Mouse (Mus musculus) MEL (cell line): Measurements from ENCODE around the gene Col25a1. TPM values are rescaled to one million over a fixed set of nuclear protein-coding genes. Genes with fewer than 3 reads are reported as not detected.

ENCODE experiments used
- DNase-seq: peaks from one replicate; pipeline ENCODE4 v3.0.0; 2011; ENCODE audit warnings: low read depth, low spot score
- H3K27ac ChIP-seq: 2 replicates; pipeline ENCODE4 v1.5.1; 2012; ENCODE audit warnings: low read depth, mild to moderate bottlenecking, control low read depth, low read length, moderate library complexity; ENCODE audit not compliant: control insufficient read depth
- H3K27me3 ChIP-seq, 2 experiments: fragments of 150-350 bp in 1 of 2; sonication (generic) in 1 of 2; 2 replicates each; pipeline ENCODE4 v1.6.1; 2012; ENCODE audit warnings: low read length in 2 of 2, mild to moderate bottlenecking in 2 of 2, improper control_type of control experiment in 1 of 2, moderate library complexity in 1 of 2; ENCODE audit not compliant: insufficient read depth in 2 of 2, control insufficient read depth in 1 of 2
- H3K36me3 ChIP-seq, 2 experiments: 2 replicates each; pipeline ENCODE4 v1.6.1; 2012 to 2014; ENCODE audit warnings: low read length in 2 of 2, improper control_type of control experiment in 1 of 2, inconsistent platforms in 1 of 2, mild to moderate bottlenecking in 1 of 2; ENCODE audit not compliant: insufficient read depth in 2 of 2, control insufficient read depth in 1 of 2
- H3K4me1 ChIP-seq, 2 experiments: fragments of 150-350 bp in 1 of 2; sonication (generic) in 1 of 2; 2 replicates each; pipeline ENCODE4 v1.6.1; 2012; ENCODE audit warnings: low read length in 2 of 2, improper control_type of control experiment in 1 of 2, mild to moderate bottlenecking in 1 of 2; ENCODE audit not compliant: insufficient read depth in 2 of 2, control insufficient read depth in 1 of 2
- H3K4me3 ChIP-seq, 2 experiments: fragments of 150-350 bp in 1 of 2; sonication (generic) in 1 of 2; 2 replicates each; pipeline ENCODE4 v1.5.1; 2012; ENCODE audit warnings: low read depth in 2 of 2, low read length in 2 of 2, mild to moderate bottlenecking in 2 of 2, moderate library complexity in 2 of 2, control low read depth in 1 of 2, improper control_type of control experiment in 1 of 2; ENCODE audit not compliant: control insufficient read depth in 1 of 2, insufficient read depth in 1 of 2
- H3K79me2 ChIP-seq: 2 replicates; pipeline ENCODE4 v1.6.1; 2012; ENCODE audit warnings: mild to moderate bottlenecking, low read length, moderate library complexity; ENCODE audit not compliant: control insufficient read depth, poor library complexity, insufficient read depth
- H3K9ac ChIP-seq: 2 replicates; pipeline ENCODE4 v1.6.1; 2012; ENCODE audit warnings: low read depth, mild to moderate bottlenecking, control low read depth, low read length, moderate library complexity; ENCODE audit not compliant: control insufficient read depth, poor library complexity, severe bottlenecking
- H3K9me3 ChIP-seq: fragments of 150-350 bp; sonication (generic); replicated peaks from 2 replicates; pipeline ENCODE4 v1.6.1; 2012; ENCODE audit warnings: mild to moderate bottlenecking, low read length, improper control_type of control experiment, moderate library complexity; ENCODE audit not compliant: insufficient read depth
- BHLHE40 ChIP-seq: IDR thresholded peaks from 2 replicates; pipeline ENCODE4 v1.6.1; 2012; ENCODE audit warnings: low read depth, mild to moderate bottlenecking, inconsistent platforms, low read length, improper control_type of control experiment, borderline replicate concordance
- CTCF ChIP-seq, 3 experiments: IDR thresholded peaks in 2 of 3; conservative IDR thresholded peaks in 1 of 3; 2 replicates each; pipeline ENCODE4 v1.5.1; 2011 to 2012; ENCODE audit warnings: low read length in 3 of 3, low read depth in 2 of 3, mild to moderate bottlenecking in 2 of 3, improper control_type of control experiment in 1 of 3, inconsistent platforms in 1 of 3, mixed read lengths in 1 of 3, moderate library complexity in 1 of 3; ENCODE audit not compliant: control insufficient read depth in 1 of 3, insufficient read depth in 1 of 3, poor library complexity in 1 of 3, severe bottlenecking in 1 of 3
- E2F4 ChIP-seq: IDR thresholded peaks from 2 replicates; pipeline ENCODE4 v1.6.1; 2011; ENCODE audit warnings: low read depth, low read length, improper control_type of control experiment, borderline replicate concordance
- ELF1 ChIP-seq: IDR thresholded peaks from 2 replicates; pipeline ENCODE4 v1.6.1; 2014; ENCODE audit warnings: low read depth, mild to moderate bottlenecking, inconsistent platforms, low read length, improper control_type of control experiment, moderate library complexity
- ETS1 ChIP-seq: IDR thresholded peaks from 2 replicates; pipeline ENCODE4 v1.6.1; 2012; ENCODE audit warnings: low read depth, mild to moderate bottlenecking, inconsistent platforms, low read length, improper control_type of control experiment, moderate library complexity
- GABPA ChIP-seq: IDR thresholded peaks from 2 replicates; pipeline ENCODE4 v1.6.1; 2012; ENCODE audit warnings: low read depth, mild to moderate bottlenecking, inconsistent platforms, low read length, improper control_type of control experiment, moderate library complexity
- HCFC1 ChIP-seq: IDR thresholded peaks from 2 replicates; pipeline ENCODE4 v1.6.1; 2012; ENCODE audit warnings: low read depth, mild to moderate bottlenecking, inconsistent platforms, low read length, improper control_type of control experiment, moderate library complexity
- JUND ChIP-seq: IDR thresholded peaks from 2 replicates; pipeline ENCODE4 v1.6.1; 2011; ENCODE audit warnings: low read depth, mild to moderate bottlenecking, improper control_type of control experiment, low read length
- MAFK ChIP-seq: IDR thresholded peaks from 2 replicates; pipeline ENCODE4 v1.6.1; 2011; ENCODE audit warnings: low read depth, mild to moderate bottlenecking, low read length, improper control_type of control experiment, borderline replicate concordance
- MAZ ChIP-seq: IDR thresholded peaks from 2 replicates; pipeline ENCODE4 v1.6.1; 2012; ENCODE audit warnings: low read depth, mild to moderate bottlenecking, inconsistent platforms, low read length, improper control_type of control experiment
- MEF2A ChIP-seq: IDR thresholded peaks from 2 replicates; pipeline ENCODE4 v1.6.1; 2014; ENCODE audit warnings: low read depth, mild to moderate bottlenecking, inconsistent platforms, low read length, improper control_type of control experiment; ENCODE audit not compliant: poor library complexity, insufficient replicate concordance, severe bottlenecking; ENCODE audit errors: extremely low read depth
- MYB ChIP-seq: IDR thresholded peaks from 2 replicates; pipeline ENCODE4 v1.6.1; 2011; ENCODE audit warnings: mild to moderate bottlenecking, low read depth, low read length, improper control_type of control experiment
- MYC ChIP-seq: IDR thresholded peaks from 2 replicates; pipeline ENCODE4 v1.6.1; 2011; ENCODE audit warnings: low read depth, mild to moderate bottlenecking, low read length, improper control_type of control experiment, moderate library complexity
- NELFE ChIP-seq: IDR thresholded peaks from 2 replicates; pipeline ENCODE4 v1.6.1; 2011; ENCODE audit warnings: low read depth, low read length, improper control_type of control experiment
- POLR2A ChIP-seq, 2 experiments: IDR thresholded peaks; 2 replicates each; pipeline ENCODE4 v1.6.1; 2011 to 2012; ENCODE audit warnings: low read length in 2 of 2, mild to moderate bottlenecking in 2 of 2, control low read depth in 1 of 2, improper control_type of control experiment in 1 of 2, low read depth in 1 of 2, moderate library complexity in 1 of 2; ENCODE audit not compliant: control insufficient read depth in 1 of 2, insufficient read depth in 1 of 2, poor library complexity in 1 of 2
- POLR2AphosphoS5 ChIP-seq: IDR thresholded peaks from 2 replicates; pipeline ENCODE4 v1.6.1; 2012; ENCODE audit warnings: low read depth, borderline replicate concordance, mild to moderate bottlenecking, inconsistent platforms, low read length, moderate library complexity, mixed read lengths
- RAD21 ChIP-seq: IDR thresholded peaks from 2 replicates; pipeline ENCODE4 v1.6.1; 2011; ENCODE audit warnings: mild to moderate bottlenecking, low read depth, low read length, improper control_type of control experiment
- TAL1 ChIP-seq: IDR thresholded peaks from 2 replicates; pipeline ENCODE4 v1.6.1; 2012; ENCODE audit warnings: mild to moderate bottlenecking, inconsistent platforms, low read length, moderate library complexity, mixed read lengths
- USF2 ChIP-seq, 2 experiments: IDR thresholded peaks; 2 replicates each; pipeline ENCODE4 v1.6.1; 2011 to 2012; ENCODE audit warnings: improper control_type of control experiment in 2 of 2, low read length in 2 of 2, borderline replicate concordance in 1 of 2, inconsistent platforms in 1 of 2, low read depth in 1 of 2, mild to moderate bottlenecking in 1 of 2; ENCODE audit not compliant: insufficient read depth in 1 of 2
- ZKSCAN1 ChIP-seq: IDR thresholded peaks from 2 replicates; pipeline ENCODE4 v1.6.1; 2012; ENCODE audit warnings: low read depth, mild to moderate bottlenecking, inconsistent platforms, low read length, improper control_type of control experiment, moderate library complexity
- ZMIZ1 ChIP-seq: IDR thresholded peaks from 2 replicates; pipeline ENCODE4 v1.6.1; 2012; ENCODE audit warnings: low read depth, mild to moderate bottlenecking, inconsistent platforms, low read length, improper control_type of control experiment, moderate library complexity
- ZNF384 ChIP-seq: IDR thresholded peaks from 2 replicates; pipeline ENCODE4 v1.6.1; 2012; ENCODE audit warnings: low read depth, mild to moderate bottlenecking, inconsistent platforms, low read length, improper control_type of control experiment
- polyA plus RNA-seq, 2 experiments: library from polyadenylated mRNA; stranded (reverse) in 1 of 2; unstranded in 1 of 2; fragments of >175 nt in 1 of 2; fragments of >200 nt in 1 of 2; gene quantifications; 2 replicates each; pipeline versions ENCODE4 v1.2.1 to v1.2.4; 2012; ENCODE audit warnings: low replicate concordance in 2 of 2, low read depth in 1 of 2; ENCODE audit not compliant: insufficient read length in 2 of 2, insufficient read depth in 1 of 2, missing spikeins in 1 of 2
- total RNA-seq: library from RNA; depleted of rRNA; stranded (reverse); fragments of 300-350 nt; gene quantifications from 2 replicates; pipeline ENCODE4 v1.2.3, GENCODE M21; 2012

Gene Col25a1
- total and polyA plus RNA-seq, 3 experiments: not detected

- Histone ChIP-seq H3K9ac (no peak overlapping the region), H3K9me3 (no peaks in the 10 kb centered on the region), H3K79me2 (no peaks in the 10 kb centered on the region), H3K4me1 (no peaks in the 10 kb centered on the region), H3K4me3 (no peak overlapping the region), H3K27me3 (no peaks in the 10 kb centered on the region), H3K27ac (no peak overlapping the region), H3K36me3 (no peaks in the 10 kb centered on the region)
- no peak for DNase-seq
- TF ChIP-seq JUND (no peak), RAD21 (no peak), HCFC1 (no peak), CTCF (IDR thresholded peaks at IDR 0.05 in 2 of 3, conservative IDR thresholded peaks at IDR 0.05 in 1 of 3; ENCODE audit: control insufficient read depth in 1 of 3, insufficient read depth in 1 of 3, low read depth in 2 of 3, low read length in 3 of 3, poor library complexity in 1 of 3, severe bottlenecking in 1 of 3) (no peak), USF2 (IDR thresholded peaks at IDR 0.05; ENCODE audit: borderline replicate concordance in 1 of 2, insufficient read depth in 1 of 2, low read depth in 1 of 2, low read length in 2 of 2) (no peak), TAL1 (no peak), ZMIZ1 (no peak)
- TF ChIP-seq, all 39 proteins: peak for 0
Observed at GRCm38 (mm10) chr3:130180181-130180940, 49.1 kb downstream of the Col25a1 start.

- no peak overlapping the region for H3K9ac ChIP-seq
Observed at GRCm38 (mm10) chr3:130180964-130181590, 49.8 kb downstream of the Col25a1 start.

GRCm38 (mm10) chr3:130181591-130181980, 50.3 kb downstream of the Col25a1 start:
- no peaks in the 10 kb centered on the region for H3K27me3 ChIP-seq
- no peaks in the 10 kb centered on the region for H3K9me3 ChIP-seq
- no peaks in the 10 kb centered on the region for H3K4me1 ChIP-seq
- no peak overlapping the region for H3K27ac ChIP-seq
- no peaks in the 10 kb centered on the region for H3K36me3 ChIP-seq
- no peaks in the 10 kb centered on the region for H3K79me2 ChIP-seq
- DNase-seq: no peak
- H3K9ac ChIP-seq: no peak overlapping the region
- no peak overlapping the region for H3K4me3 ChIP-seq
- TF ChIP-seq MAFK (no peak), POLR2AphosphoS5 (no peak), ZMIZ1 (no peak), BHLHE40 (no peak), ZNF384 (no peak), MEF2A (no peak), NELFE (no peak), POLR2A (IDR thresholded peaks at IDR 0.05; ENCODE audit: control insufficient read depth in 1 of 2, insufficient read depth in 1 of 2, low read depth in 1 of 2, low read length in 2 of 2, poor library complexity in 1 of 2) (no peak), ETS1 (no peak), MYB (no peak), E2F4 (no peak), MYC (no peak), ZKSCAN1 (no peak), ELF1 (no peak), GABPA (no peak)

More at GRCm38 (mm10) chr3:130180964-130181590, 49.8 kb downstream of the Col25a1 start:
- TF ChIP-seq POLR2A (IDR thresholded peaks at IDR 0.05; ENCODE audit: control insufficient read depth in 1 of 2, insufficient read depth in 1 of 2, low read depth in 1 of 2, low read length in 2 of 2, poor library complexity in 1 of 2) (no peak), HCFC1 (no peak), NELFE (no peak), ZMIZ1 (no peak), MAZ (no peak), ETS1 (no peak)
- no peaks in the 10 kb centered on the region for H3K27me3 ChIP-seq
- H3K36me3 ChIP-seq: no peaks in the 10 kb centered on the region
- H3K9me3 ChIP-seq: no peaks in the 10 kb centered on the region
- H3K27ac ChIP-seq: no peak overlapping the region
- no peak overlapping the region for H3K4me3 ChIP-seq
- no peaks in the 10 kb centered on the region for H3K79me2 ChIP-seq
- H3K4me1 ChIP-seq: no peaks in the 10 kb centered on the region
- DNase-seq: no peak
